Mouse (Mus musculus): Measurements from ENCODE around the gene Fzd1.

Gene Fzd1

GRCm38 (mm10) chr5:4742722-4743121 is 15.1 kb downstream of the Fzd1 start:
- no peak for DNase-seq

GRCm38 (mm10) chr5:4737013-4737412 is 20.8 kb downstream of the Fzd1 start:
- DNase-seq = no peak

- no peak for DNase-seq
These were observed 22.4 kb downstream of the Fzd1 start for GRCm38 (mm10) chr5:4735461-4735860.

GRCm38 (mm10) chr5:4733239-4733638 is 24.6 kb downstream of the Fzd1 start:
- no peak for DNase-seq

GRCm38 (mm10) chr5:4732241-4733229 is 25.3 kb downstream of the Fzd1 start:
- DNase-seq = no peak

GRCm38 (mm10) chr5:4731743-4732215 is 26.1 kb downstream of the Fzd1 start:
- no peak for DNase-seq

GRCm38 (mm10) chr5:4731064-4731463 is 26.8 kb downstream of the Fzd1 start:
- DNase-seq = no peak
